Mouse (Mus musculus) midbrain, embryonic 14.5 days (tissue): ENCODE data around the gene Fbxl13. TPM values are rescaled to one million over a fixed set of nuclear protein-coding genes. Genes with fewer than 3 reads are reported as not detected.

Experiments used
- ATAC-seq: fragments of 200-750 bp; cut with Nextera tagmentation; 2 replicates; pipeline ENCODE4 v1.8.0; 2017; ENCODE audit warnings: moderate number of reproducible peaks, moderate library complexity; ENCODE audit not compliant: low FRiP score, low TSS enrichment
- DNase-seq: peaks from one replicate; pipeline ENCODE4 v3.0.0-alpha.2; 2015
- H3K27ac ChIP-seq: fragments of 300-500 bp; sonication (generic); replicated peaks from 2 replicates; pipeline ENCODE4 v1.5.1; 2014; ENCODE audit warnings: mild to moderate bottlenecking, low read depth, low read length, moderate library complexity
- H3K27me3 ChIP-seq: fragments of 300-500 bp; sonication (generic); 2 replicates; pipeline ENCODE4 v1.6.1; 2014; ENCODE audit warnings: low read length, control low read depth, mixed read lengths; ENCODE audit not compliant: control insufficient read depth, insufficient read depth
- H3K36me3 ChIP-seq: fragments of 300-500 bp; sonication (generic); 2 replicates; pipeline ENCODE4 v1.6.1; 2014; ENCODE audit warnings: low read length, control low read depth; ENCODE audit not compliant: control insufficient read depth, insufficient read depth
- H3K4me1 ChIP-seq: fragments of 300-500 bp; sonication (generic); 2 replicates; pipeline ENCODE4 v1.6.1; 2014; ENCODE audit warnings: mild to moderate bottlenecking, antibody characterized with exemption, low read length, control low read depth; ENCODE audit not compliant: control insufficient read depth, insufficient read depth
- H3K4me2 ChIP-seq: fragments of 300-500 bp; sonication (generic); 2 replicates; pipeline ENCODE4 v1.6.1; 2014; ENCODE audit warnings: mild to moderate bottlenecking, low read length, moderate library complexity
- H3K4me3 ChIP-seq: fragments of 300-500 bp; sonication (generic); replicated peaks from 2 replicates; pipeline ENCODE4 v1.5.1; 2014; ENCODE audit warnings: low read depth, low read length
- H3K9ac ChIP-seq: fragments of 300-500 bp; sonication (generic); replicated peaks from 2 replicates; pipeline ENCODE4 v1.6.1; 2014; ENCODE audit warnings: mild to moderate bottlenecking, low read length, moderate library complexity
- H3K9me3 ChIP-seq: fragments of 300-500 bp; sonication (generic); 2 replicates; pipeline ENCODE4 v1.6.1; 2016; ENCODE audit warnings: low read length, control low read depth, mixed read lengths; ENCODE audit not compliant: control insufficient read depth
- WGBS: fragments of 180-500 bp; shearing (Covaris S2); extraction: QIAGEN DNeasy Blood & Tissue Kit; methylation state at CpG from one replicate; pipeline ENCODE4 v1.1.7; 2014; 5-methylcytosine and 5-hydroxymethylcytosine counted together
- polyA plus RNA-seq: library from polyadenylated mRNA; unstranded; fragments of >200 nt; fragmentation: Nextera tagmentation; extraction: Ambion mirVana; gene quantifications from 2 replicates; pipeline ENCODE4 v1.2.1, GENCODE M21; 2014

The Fbxl13 gene
- polyA plus RNA-seq, 1 experiment from 2014 or later: 0.09 TPM

DNA sequence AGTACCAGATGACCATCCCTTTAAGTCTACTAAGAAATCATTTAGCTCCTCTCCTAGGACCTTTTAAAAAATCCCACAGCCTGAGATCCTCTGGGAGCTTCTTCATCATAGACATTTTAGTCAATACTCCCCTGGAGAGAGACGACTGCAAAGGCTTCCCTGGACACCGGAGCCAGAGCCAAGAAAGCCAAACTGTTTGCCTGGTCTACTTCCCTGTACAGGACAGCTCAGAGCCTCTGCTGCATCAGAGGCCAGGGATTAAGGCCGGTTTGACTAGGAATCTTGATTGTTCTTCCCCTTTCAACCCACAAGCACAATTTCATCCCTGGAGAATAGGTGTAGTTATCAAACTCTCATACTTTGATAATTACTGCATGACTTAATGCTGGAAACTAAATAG lies 148.6 kb downstream of the Fbxl13 start:
- ATAC-seq (no peak), DNase-seq (no peak)
- no peaks in the 10 kb centered on the region for H3K27me3 ChIP-seq
- 58% methylated on average over 3 of the region's 3 CpGs for whole genome bisulfite sequencing
- no peaks in the 10 kb centered on the region for H3K36me3 ChIP-seq
- no peak overlapping the region for H3K9ac ChIP-seq
- no peak overlapping the region for H3K4me2 ChIP-seq
- H3K4me1 ChIP-seq: no peaks in the 10 kb centered on the region
- no peaks in the 10 kb centered on the region for H3K9me3 ChIP-seq
- H3K27ac ChIP-seq: no peak overlapping the region
- H3K4me3 ChIP-seq: no peak overlapping the region

GRCm38 (mm10) chr5:21496321-21496720 lies 149.1 kb downstream of the Fbxl13 start:
- Histone ChIP-seq H3K9ac (no peak overlapping the region), H3K4me2 (no peak overlapping the region), H3K4me3 (no peak overlapping the region), H3K27ac (no peak overlapping the region), H3K9me3 (no peaks in the 10 kb centered on the region), H3K27me3 (no peaks in the 10 kb centered on the region), H3K36me3 (no peaks in the 10 kb centered on the region), H3K4me1 (no peaks in the 10 kb centered on the region)
- ATAC-seq (no peak), DNase-seq (no peak)
- 82% methylated on average over 6 of the region's 6 CpGs for WGBS

GRCm38 (mm10) chr5:21494781-21495180 lies 150.7 kb downstream of the Fbxl13 start:
- Histone ChIP-seq H3K4me1 (no peaks in the 10 kb centered on the region), H3K9ac (no peak overlapping the region), H3K9me3 (no peaks in the 10 kb centered on the region), H3K27me3 (no peaks in the 10 kb centered on the region), H3K4me2 (no peak overlapping the region), H3K27ac (no peak overlapping the region), H3K4me3 (no peak overlapping the region), H3K36me3 (no peaks in the 10 kb centered on the region)
- DNase-seq: no peak
- no peak for ATAC-seq
- 64% methylated on average over 3 of the region's 3 CpGs for WGBS

DNA sequence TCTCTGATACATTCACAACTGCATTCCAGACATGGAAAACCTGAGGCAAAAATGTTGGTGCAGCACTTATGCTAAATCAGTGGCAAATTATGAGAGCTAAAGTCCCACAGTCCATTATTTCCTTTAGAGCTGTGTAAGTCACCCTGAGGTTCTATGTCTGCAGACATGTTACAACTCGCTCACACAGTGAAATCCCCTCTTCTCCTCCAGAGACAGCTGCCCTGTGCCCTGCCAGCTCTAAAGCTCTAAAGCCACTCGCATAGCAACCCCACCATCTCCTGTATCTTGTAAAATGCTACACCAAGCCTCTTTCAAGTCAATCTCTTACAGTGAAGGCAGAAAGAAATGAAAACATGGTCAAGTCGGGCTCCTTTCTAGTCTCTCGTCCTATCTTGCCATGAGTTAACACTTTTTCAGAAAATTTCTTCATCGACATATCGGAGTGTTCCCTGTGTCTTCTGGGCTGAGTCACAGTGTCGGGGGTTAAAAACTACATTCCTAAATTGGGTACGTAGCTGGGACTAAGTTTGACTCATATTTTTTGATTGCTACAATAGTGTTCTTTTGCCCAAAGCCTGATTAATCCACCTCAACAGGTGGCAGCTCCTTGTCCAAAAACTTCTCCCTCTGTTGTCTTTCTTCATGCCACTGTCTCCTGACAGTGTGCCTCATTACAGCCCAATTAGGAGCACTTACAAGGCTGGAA lies 152.0 kb downstream of the Fbxl13 start:
- Histone ChIP-seq H3K4me1 (no peaks in the 10 kb centered on the region), H3K4me3 (no peak overlapping the region), H3K9me3 (no peaks in the 10 kb centered on the region), H3K27ac (no peak overlapping the region), H3K4me2 (no peak overlapping the region), H3K36me3 (no peaks in the 10 kb centered on the region), H3K9ac (no peak overlapping the region), H3K27me3 (no peaks in the 10 kb centered on the region)
- WGBS: 89% methylated on average over 8 of the region's 8 CpGs
- no peak for ATAC-seq
- DNase-seq: no peak

- no peak overlapping the region for H3K9ac ChIP-seq
- WGBS: 73% methylated on average over 3 of the region's 3 CpGs
- no peaks in the 10 kb centered on the region for H3K36me3 ChIP-seq
- H3K27me3 ChIP-seq: no peaks in the 10 kb centered on the region
- no peak for DNase-seq
- H3K9me3 ChIP-seq: no peaks in the 10 kb centered on the region
- no peak for ATAC-seq
- H3K27ac ChIP-seq: no peak overlapping the region
- H3K4me1 ChIP-seq: no peaks in the 10 kb centered on the region
- H3K4me2 ChIP-seq: no peak overlapping the region
- H3K4me3 ChIP-seq: no peak overlapping the region
Measured at GRCm38 (mm10) chr5:21492213-21492612, 153.2 kb downstream of the Fbxl13 start.

GRCm38 (mm10) chr5:21491469-21491868 lies 154.0 kb downstream of the Fbxl13 start:
- no peaks in the 10 kb centered on the region for H3K9me3 ChIP-seq
- no peak overlapping the region for H3K27ac ChIP-seq

DNA sequence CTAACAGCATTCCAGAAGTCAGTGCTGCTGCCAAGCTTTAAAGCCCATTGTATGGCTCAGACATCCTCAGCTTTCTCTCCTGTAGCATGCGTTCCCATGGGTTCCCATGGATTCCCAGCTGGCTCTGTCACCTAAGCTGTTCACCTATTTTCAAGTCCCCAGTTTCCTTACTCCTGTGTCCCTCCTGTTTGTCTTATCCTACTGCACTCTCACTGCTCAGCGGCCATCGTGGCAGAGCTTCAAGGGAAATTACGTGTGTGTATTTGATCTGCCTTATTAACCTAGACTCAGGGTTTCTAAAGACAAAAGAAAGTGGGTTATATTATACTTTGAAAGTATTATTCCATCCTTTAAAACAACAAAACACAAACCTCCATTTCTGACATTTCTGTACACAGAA lies 156.3 kb downstream of the Fbxl13 start:
- no peak overlapping the region for H3K27ac ChIP-seq
- DNase-seq (no peak), ATAC-seq (no peak)
- no peak overlapping the region for H3K4me3 ChIP-seq
- no peak overlapping the region for H3K9ac ChIP-seq
- no peak overlapping the region for H3K4me2 ChIP-seq
- H3K36me3 ChIP-seq: no peaks in the 10 kb centered on the region
- 73% methylated on average over 4 of the region's 4 CpGs for WGBS
- no peaks in the 10 kb centered on the region for H3K9me3 ChIP-seq
- H3K4me1 ChIP-seq: no peaks in the 10 kb centered on the region
- H3K27me3 ChIP-seq: no peaks in the 10 kb centered on the region

More at GRCm38 (mm10) chr5:21491469-21491868, 154.0 kb downstream of the Fbxl13 start:
- no peaks in the 10 kb centered on the region for H3K27me3 ChIP-seq
- DNase-seq (no peak), ATAC-seq (no peak)
- no peak overlapping the region for H3K9ac ChIP-seq
- no peak overlapping the region for H3K4me2 ChIP-seq
- WGBS: 29% methylated on average over 2 of the region's 2 CpGs
- H3K4me1 ChIP-seq: no peaks in the 10 kb centered on the region
- no peaks in the 10 kb centered on the region for H3K36me3 ChIP-seq
- H3K4me3 ChIP-seq: no peak overlapping the region

GRCm38 (mm10) chr5:21488506-21488905 lies 156.9 kb downstream of the Fbxl13 start:
- Histone ChIP-seq H3K4me1 (no peaks in the 10 kb centered on the region), H3K9me3 (no peaks in the 10 kb centered on the region), H3K4me3 (no peak overlapping the region), H3K4me2 (no peak overlapping the region), H3K27me3 (no peaks in the 10 kb centered on the region), H3K36me3 (no peaks in the 10 kb centered on the region), H3K9ac (no peak overlapping the region), H3K27ac (no peak overlapping the region)
- DNase-seq (no peak), ATAC-seq (no peak)
- 92% methylated on average over 5 of the region's 5 CpGs for WGBS

- WGBS: 91% methylated on average over 3 of the region's 3 CpGs
- Histone ChIP-seq H3K36me3 (no peaks in the 10 kb centered on the region), H3K27me3 (no peaks in the 10 kb centered on the region), H3K4me1 (no peaks in the 10 kb centered on the region), H3K9me3 (no peaks in the 10 kb centered on the region), H3K4me3 (no peak overlapping the region), H3K27ac (no peak overlapping the region), H3K9ac (no peak overlapping the region), H3K4me2 (no peak overlapping the region)
- ATAC-seq (no peak), DNase-seq (no peak)
Measured at GRCm38 (mm10) chr5:21487716-21488115, 157.7 kb downstream of the Fbxl13 start.
